Mouse (Mus musculus) forebrain, embryonic 16.5 days (tissue): ENCODE measurements at regions not wholly inside any gene's neighbourhood (a gene's known extent, or its start where the extent isn't known, plus 50 kb on each side); places are given as distances from the start of the nearest gene placed in this dataset.

Source experiments
- ATAC-seq: fragments of 200-750 bp; cut with Nextera tagmentation; 2 replicates; pipeline ENCODE4 v1.8.0; 2017; ENCODE audit warnings: mild to moderate bottlenecking, moderate library complexity
- H3K27ac ChIP-seq: fragments of 300-500 bp; sonication (generic); 2 replicates; pipeline ENCODE4 v1.5.1; 2014; ENCODE audit warnings: low read length, control low read depth
- H3K27me3 ChIP-seq: fragments of 300-500 bp; sonication (generic); replicated peaks from 2 replicates; pipeline ENCODE4 v1.6.1; 2014; ENCODE audit warnings: low read length; ENCODE audit not compliant: control insufficient read depth, insufficient read depth
- H3K36me3 ChIP-seq: fragments of 300-500 bp; sonication (generic); 2 replicates; pipeline ENCODE4 v1.6.1; 2014; ENCODE audit not compliant: control insufficient read depth, insufficient read depth
- H3K4me1 ChIP-seq: fragments of 300-500 bp; sonication (generic); replicated peaks from 2 replicates; pipeline ENCODE4 v1.6.1; 2014; ENCODE audit warnings: low read length; ENCODE audit not compliant: control insufficient read depth, insufficient read depth
- H3K4me2 ChIP-seq: fragments of 300-500 bp; sonication (generic); 2 replicates; pipeline ENCODE4 v1.6.1; 2014; ENCODE audit warnings: mild to moderate bottlenecking, low read length, control low read depth
- H3K4me3 ChIP-seq: fragments of 300-500 bp; sonication (generic); replicated peaks from 2 replicates; pipeline ENCODE4 v1.5.1; 2014; ENCODE audit warnings: mild to moderate bottlenecking, low read length, control low read depth
- H3K9ac ChIP-seq: fragments of 300-500 bp; sonication (generic); replicated peaks from 2 replicates; pipeline ENCODE4 v1.6.1; 2014; ENCODE audit warnings: low read depth, low read length, control low read depth
- H3K9me3 ChIP-seq: fragments of 300-500 bp; sonication (generic); 2 replicates; pipeline ENCODE4 v1.6.1; 2016; ENCODE audit warnings: low read length; ENCODE audit not compliant: control insufficient read depth
- WGBS: fragments of 180-500 bp; shearing (Covaris S2); extraction: QIAGEN DNeasy Blood & Tissue Kit; methylation state at CpG from one replicate; pipeline ENCODE4 v1.1.7; 2014; 5-methylcytosine and 5-hydroxymethylcytosine counted together

- H3K27me3 ChIP-seq = no peaks in the 10 kb centered on the region
- H3K9me3 ChIP-seq = no peaks in the 10 kb centered on the region
- no peak overlapping the region for H3K4me2 ChIP-seq
- no peaks in the 10 kb centered on the region for H3K36me3 ChIP-seq
- 89% methylated on average over 1 of the region's 1 CpGs for WGBS
- ATAC-seq = no peak
- no peak overlapping the region for H3K27ac ChIP-seq
- H3K9ac ChIP-seq = no peak overlapping the region
- H3K4me1 ChIP-seq = no peaks in the 10 kb centered on the region
- no peak overlapping the region for H3K4me3 ChIP-seq
Observed at GRCm38 (mm10) chr16:78877941-78878340, 52.8 kb upstream of the Chodl start.

- Histone ChIP-seq H3K4me1 (no peaks in the 10 kb centered on the region), H3K4me3 (no peak overlapping the region), H3K27ac (no peak overlapping the region), H3K9ac (no peak overlapping the region), H3K4me2 (no peak overlapping the region), H3K27me3 (no peaks in the 10 kb centered on the region), H3K36me3 (no peaks in the 10 kb centered on the region), H3K9me3 (no peaks in the 10 kb centered on the region)
- ATAC-seq = no peak
- 82% methylated on average over 4 of the region's 4 CpGs for WGBS
Observed at GRCm38 (mm10) chr16:78859006-78859405, 71.7 kb upstream of the Chodl start.

GRCm38 (mm10) chr16:78830957-78831356, 99.8 kb upstream of the Chodl start:
- Histone ChIP-seq H3K4me2 (no peak overlapping the region), H3K27me3 (no peaks in the 10 kb centered on the region; the same call in 1 of the 2 replicates), H3K9ac (no peak overlapping the region), H3K36me3 (no peaks in the 10 kb centered on the region), H3K27ac (no peak overlapping the region), H3K9me3 (no peaks in the 10 kb centered on the region), H3K4me1 (peaks cover 7% of the 10 kb centered on the region), H3K4me3 (no peak overlapping the region)
- WGBS = 64% methylated on average over 7 of the region's 7 CpGs
- ATAC-seq = peak; percentile 54

GRCm38 (mm10) chr16:78827739-78828138, 103.0 kb upstream of the Chodl start:
- Histone ChIP-seq H3K4me3 (no peak overlapping the region), H3K9me3 (no peaks in the 10 kb centered on the region), H3K4me2 (no peak overlapping the region), H3K27ac (no peak overlapping the region), H3K27me3 (no peaks in the 10 kb centered on the region; the same call in 1 of the 2 replicates), H3K36me3 (no peaks in the 10 kb centered on the region), H3K9ac (no peak overlapping the region), H3K4me1 (peaks cover 7% of the 10 kb centered on the region)
- peak; percentile 97 for ATAC-seq
- WGBS = 6% methylated on average over 3 of the region's 3 CpGs

GRCm38 (mm10) chr16:78790064-78790463, 140.7 kb upstream of the Chodl start:
- Histone ChIP-seq H3K4me2 (no peak overlapping the region), H3K27me3 (no peaks in the 10 kb centered on the region)

GRCm38 (mm10) chr16:78759226-78759625, 171.5 kb upstream of the Chodl start:
- ATAC-seq = no peak

More at GRCm38 (mm10) chr16:78790064-78790463, 140.7 kb upstream of the Chodl start:
- no peak for ATAC-seq
- Histone ChIP-seq H3K9me3 (no peaks in the 10 kb centered on the region), H3K9ac (no peak overlapping the region), H3K27ac (no peak overlapping the region), H3K4me3 (no peak overlapping the region), H3K4me1 (no peaks in the 10 kb centered on the region), H3K36me3 (no peaks in the 10 kb centered on the region)
- 82% methylated on average over 2 of the region's 2 CpGs for WGBS

GRCm38 (mm10) chr16:78737902-78738301, 161.4 kb upstream of the D16Ertd472e start:
- Histone ChIP-seq H3K36me3 (no peaks in the 10 kb centered on the region), H3K27me3 (no peaks in the 10 kb centered on the region), H3K27ac (no peak overlapping the region), H3K4me1 (no peaks in the 10 kb centered on the region), H3K4me2 (no peak overlapping the region), H3K9me3 (no peaks in the 10 kb centered on the region), H3K4me3 (no peak overlapping the region), H3K9ac (no peak overlapping the region)
- ATAC-seq = no peak
- WGBS = 95% methylated on average over 4 of the region's 4 CpGs

More at GRCm38 (mm10) chr16:78759226-78759625, 171.5 kb upstream of the Chodl start:
- H3K36me3 ChIP-seq = no peaks in the 10 kb centered on the region
- H3K4me1 ChIP-seq = no peaks in the 10 kb centered on the region
- H3K4me2 ChIP-seq = no peak overlapping the region
- H3K27me3 ChIP-seq = no peaks in the 10 kb centered on the region
- no peaks in the 10 kb centered on the region for H3K9me3 ChIP-seq
- no peak overlapping the region for H3K9ac ChIP-seq
- H3K27ac ChIP-seq = no peak overlapping the region
- no peak overlapping the region for H3K4me3 ChIP-seq

GRCm38 (mm10) chr16:78730583-78731501, 154.3 kb upstream of the D16Ertd472e start:
- Histone ChIP-seq H3K4me2 (peak overlapping the region; percentile 17; the same call in 1 of the 2 replicates), H3K36me3 (no peaks in the 10 kb centered on the region), H3K4me1 (peaks cover 4% of the 10 kb centered on the region), H3K4me3 (no peak overlapping the region), H3K27ac (0 out of 2 replicates have a peak overlapping the region, but pooled peaks have one; percentile 35), H3K9ac (no peak overlapping the region), H3K9me3 (no peaks in the 10 kb centered on the region), H3K27me3 (no peaks in the 10 kb centered on the region)
- ATAC-seq = peak; percentile 94
- WGBS = 53% methylated on average over 13 of the region's 13 CpGs

- H3K27ac ChIP-seq = no peak overlapping the region
- WGBS = 89% methylated on average over 2 of the region's 2 CpGs
- no peak for ATAC-seq
Observed at GRCm38 (mm10) chr16:78725541-78725940, 149.0 kb upstream of the D16Ertd472e start.

More at GRCm38 (mm10) chr16:78725541-78725940, 149.0 kb upstream of the D16Ertd472e start:
- no peak overlapping the region for H3K9ac ChIP-seq
- H3K27me3 ChIP-seq = no peaks in the 10 kb centered on the region
- H3K4me3 ChIP-seq = no peak overlapping the region
- H3K9me3 ChIP-seq = no peaks in the 10 kb centered on the region
- no peaks in the 10 kb centered on the region; the same call in 1 of the 2 replicates for H3K4me1 ChIP-seq
- no peaks in the 10 kb centered on the region for H3K36me3 ChIP-seq
- no peak overlapping the region for H3K4me2 ChIP-seq
